Mouse (Mus musculus) G1E (cell line): ENCODE data around the gene Dlst.

Experiments
- CTCF ChIP-seq: IDR thresholded peaks from 2 replicates; pipeline ENCODE4 v1.5.1; 2012; ENCODE audit warnings: low read depth, low read length, inconsistent platforms, mixed read lengths
- GATA1 ChIP-seq: IDR thresholded peaks from 2 replicates; pipeline ENCODE4 v1.6.1; 2012; ENCODE audit warnings: borderline replicate concordance, low read length, inconsistent platforms, mixed read lengths
- GATA2 ChIP-seq: IDR thresholded peaks from 2 replicates; pipeline ENCODE4 v1.6.1; 2012; ENCODE audit warnings: low read depth, low read length, inconsistent platforms, borderline replicate concordance
- POLR2AphosphoS5 ChIP-seq: IDR thresholded peaks from 2 replicates; pipeline ENCODE4 v1.6.1; 2012; ENCODE audit warnings: low read depth, low read length, inconsistent platforms; ENCODE audit not compliant: insufficient replicate concordance
- TAL1 ChIP-seq: conservative IDR thresholded peaks from 2 replicates; pipeline ENCODE4 v1.6.1; 2012; ENCODE audit warnings: low read depth, low read length, inconsistent platforms, mixed read lengths

GRCm38 (mm10) chr12:85177740-85178239, 67.2 kb downstream of the Dlst start, which contains the start of gene Pgf:
- TF ChIP-seq CTCF: no peak
- TF ChIP-seq GATA1: no peak
- no peak for TF ChIP-seq GATA2
- TF ChIP-seq POLR2AphosphoS5: no peak
- 0 out of 2 replicates have a peak, but pooled peaks have one; percentile 4 for TF ChIP-seq TAL1
